Mouse (Mus musculus): ENCODE data around the gene Olfr1420. TPM values are rescaled to one million over a fixed set of nuclear protein-coding genes. Genes with fewer than 3 reads are reported as not detected.

Olfr1420 gene
- polyA plus RNA-seq (2012; rRNA removed), result not detected in 2 replicates

GRCm38 (mm10) chr19:11886265-11886664 lies at the start of gene Olfr1420:
TSS of gene Olfr1420 (plus strand) at chr19:11886565.
- Histone ChIP-seq H3K4me1 (ENCODE audit: control insufficient read depth, insufficient read depth, low read length) (no peaks in the 10 kb centered on the region), H3K27ac (ENCODE audit: control insufficient read depth, insufficient read depth, low read depth, low read length) (no peak within 1 kb of the TSS), H3K36me3 (ENCODE audit: control insufficient read depth, insufficient read depth, low read length) (no peaks in the 10 kb centered on the region), H3K4me3 (ENCODE audit: control insufficient read depth, low read depth, low read length) (no peak within 1 kb of the TSS), H3K27me3 (ENCODE audit: control insufficient read depth, insufficient read depth, low read length) (no peaks in the 10 kb centered on the region)
- TF ChIP-seq POLR2A (IDR thresholded peaks at IDR 0.05; ENCODE audit: control insufficient read depth, low read depth, low read length) (no peak), CTCF (IDR thresholded peaks at IDR 0.05; ENCODE audit: control insufficient read depth, insufficient read depth, insufficient replicate concordance, low read depth, low read length) (no peak)

DNA sequence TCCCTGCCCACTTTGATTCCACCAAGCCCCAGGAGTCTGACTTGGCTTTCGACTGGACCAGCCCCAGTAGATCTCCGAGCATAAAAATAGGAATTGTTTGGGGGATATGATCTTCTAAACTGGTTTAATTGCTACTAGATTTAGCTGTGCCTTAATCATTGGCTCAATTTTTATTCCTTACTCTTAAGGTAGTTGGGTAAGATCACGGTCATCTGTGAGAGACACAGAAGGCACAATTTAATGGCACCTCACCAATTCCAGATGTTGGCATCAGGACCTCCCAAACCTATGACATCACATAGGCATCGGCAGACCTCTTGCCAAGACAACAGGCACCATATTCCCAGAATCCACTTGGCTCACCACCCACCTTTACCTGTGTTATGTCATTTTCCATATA lies 47.2 kb upstream of the Olfr1420 start, which contains the start of gene Olfr1417:
Gene Olfr1417 (minus strand): TSS at position 101 of the 400 bp plus-strand sequence.
- Histone ChIP-seq H3K4me1 (ENCODE audit: control insufficient read depth, insufficient read depth, low read length) (no peaks in the 10 kb centered on the region), H3K27me3 (ENCODE audit: control insufficient read depth, insufficient read depth, low read length) (no peaks in the 10 kb centered on the region), H3K4me3 (ENCODE audit: control insufficient read depth, low read depth, low read length) (no peak within 1 kb of the TSS), H3K27ac (ENCODE audit: control insufficient read depth, insufficient read depth, low read depth, low read length) (no peak within 1 kb of the TSS), H3K36me3 (ENCODE audit: control insufficient read depth, insufficient read depth, low read length) (no peaks in the 10 kb centered on the region)
- TF ChIP-seq POLR2A (IDR thresholded peaks at IDR 0.05; ENCODE audit: control insufficient read depth, low read depth, low read length) (no peak), CTCF (IDR thresholded peaks at IDR 0.05; ENCODE audit: control insufficient read depth, insufficient read depth, insufficient replicate concordance, low read depth, low read length) (no peak)

DNA sequence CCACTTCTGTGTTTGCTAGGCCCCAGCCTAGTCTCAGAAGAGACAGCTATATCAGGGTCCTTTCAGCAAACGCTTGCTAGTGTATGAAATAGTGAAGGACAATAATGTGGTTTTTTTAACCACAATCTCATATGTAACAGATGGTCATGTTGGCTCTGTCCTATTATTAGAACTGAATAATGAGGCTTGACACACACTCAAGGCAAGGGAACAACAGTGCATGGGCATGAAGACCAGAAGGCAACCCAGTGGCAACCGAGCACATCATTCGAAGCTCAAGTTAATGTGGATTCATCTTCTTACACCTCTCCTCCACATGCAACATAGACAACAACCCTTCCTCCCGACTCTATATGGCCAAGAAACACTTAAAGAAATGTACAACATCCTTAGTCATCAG lies 40.0 kb upstream of the Olfr1420 start:
- Histone ChIP-seq H3K4me3 (ENCODE audit: control insufficient read depth, low read depth, low read length) (no peak overlapping the region), H3K27me3 (ENCODE audit: control insufficient read depth, insufficient read depth, low read length) (no peaks in the 10 kb centered on the region), H3K27ac (ENCODE audit: control insufficient read depth, insufficient read depth, low read depth, low read length) (no peak overlapping the region), H3K36me3 (ENCODE audit: control insufficient read depth, insufficient read depth, low read length) (no peaks in the 10 kb centered on the region), H3K4me1 (ENCODE audit: control insufficient read depth, insufficient read depth, low read length) (no peaks in the 10 kb centered on the region)
- TF ChIP-seq CTCF (IDR thresholded peaks at IDR 0.05; ENCODE audit: control insufficient read depth, insufficient read depth, insufficient replicate concordance, low read depth, low read length) (no peak), POLR2A (IDR thresholded peaks at IDR 0.05; ENCODE audit: control insufficient read depth, low read depth, low read length) (no peak)

DNA sequence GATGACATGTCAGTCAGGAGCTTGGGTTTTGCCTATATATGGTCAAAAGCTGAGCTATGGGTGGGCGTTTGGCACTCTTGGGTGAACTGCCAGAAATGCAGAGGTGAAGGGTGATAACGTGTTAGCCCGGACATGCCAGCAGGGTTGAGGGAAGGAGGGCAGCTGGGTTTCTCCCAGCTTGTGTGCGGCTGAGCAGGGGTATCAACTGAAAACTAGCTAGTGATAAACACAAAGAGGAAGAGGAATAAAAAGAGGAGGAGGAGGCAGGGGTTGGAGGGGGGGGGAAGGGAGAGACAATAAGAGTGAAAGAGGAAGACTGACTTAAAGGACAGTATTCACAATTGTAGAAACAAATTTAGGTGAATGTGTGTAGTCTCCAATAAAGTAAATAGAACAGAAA lies 33.7 kb upstream of the Olfr1420 start:
- Histone ChIP-seq H3K4me3 (ENCODE audit: control insufficient read depth, low read depth, low read length) (no peak overlapping the region), H3K36me3 (ENCODE audit: control insufficient read depth, insufficient read depth, low read length) (no peaks in the 10 kb centered on the region), H3K27ac (ENCODE audit: control insufficient read depth, insufficient read depth, low read depth, low read length) (no peak overlapping the region), H3K4me1 (ENCODE audit: control insufficient read depth, insufficient read depth, low read length) (no peaks in the 10 kb centered on the region), H3K27me3 (ENCODE audit: control insufficient read depth, insufficient read depth, low read length) (no peaks in the 10 kb centered on the region)
- TF ChIP-seq CTCF (IDR thresholded peaks at IDR 0.05; ENCODE audit: control insufficient read depth, insufficient read depth, insufficient replicate concordance, low read depth, low read length) (no peak), POLR2A (IDR thresholded peaks at IDR 0.05; ENCODE audit: control insufficient read depth, low read depth, low read length) (no peak)

- TF ChIP-seq CTCF (IDR thresholded peaks at IDR 0.05; ENCODE audit: control insufficient read depth, insufficient read depth, insufficient replicate concordance, low read depth, low read length), result no peak
- TF ChIP-seq POLR2A (IDR thresholded peaks at IDR 0.05; ENCODE audit: control insufficient read depth, low read depth, low read length), result no peak
- H3K36me3 ChIP-seq (ENCODE audit: control insufficient read depth, insufficient read depth, low read length), result no peaks in the 10 kb centered on the region
- H3K4me1 ChIP-seq (ENCODE audit: control insufficient read depth, insufficient read depth, low read length), result no peaks in the 10 kb centered on the region
- no peak overlapping the region for H3K27ac ChIP-seq (ENCODE audit: control insufficient read depth, insufficient read depth, low read depth, low read length)
- no peaks in the 10 kb centered on the region for H3K27me3 ChIP-seq (ENCODE audit: control insufficient read depth, insufficient read depth, low read length)
- H3K4me3 ChIP-seq (ENCODE audit: control insufficient read depth, low read depth, low read length), result no peak overlapping the region
Observed at GRCm38 (mm10) chr19:11854821-11855220, 31.5 kb upstream of the Olfr1420 start.

GRCm38 (mm10) chr19:11856506-11856905 lies 29.9 kb upstream of the Olfr1420 start:
- TF ChIP-seq CTCF (IDR thresholded peaks at IDR 0.05; ENCODE audit: control insufficient read depth, insufficient read depth, insufficient replicate concordance, low read depth, low read length), result no peak
- TF ChIP-seq POLR2A (IDR thresholded peaks at IDR 0.05; ENCODE audit: control insufficient read depth, low read depth, low read length), result no peak
- Histone ChIP-seq H3K27ac (ENCODE audit: control insufficient read depth, insufficient read depth, low read depth, low read length) (no peak overlapping the region), H3K36me3 (ENCODE audit: control insufficient read depth, insufficient read depth, low read length) (no peaks in the 10 kb centered on the region), H3K4me3 (ENCODE audit: control insufficient read depth, low read depth, low read length) (no peak overlapping the region), H3K4me1 (ENCODE audit: control insufficient read depth, insufficient read depth, low read length) (no peaks in the 10 kb centered on the region), H3K27me3 (ENCODE audit: control insufficient read depth, insufficient read depth, low read length) (no peaks in the 10 kb centered on the region)

- no peak within 1 kb of the TSS for H3K4me3 ChIP-seq (ENCODE audit: control insufficient read depth, low read depth, low read length)
- H3K27ac ChIP-seq (ENCODE audit: control insufficient read depth, insufficient read depth, low read depth, low read length), result no peak within 1 kb of the TSS
- H3K36me3 ChIP-seq (ENCODE audit: control insufficient read depth, insufficient read depth, low read length), result no peaks in the 10 kb centered on the region
- TF ChIP-seq CTCF (IDR thresholded peaks at IDR 0.05; ENCODE audit: control insufficient read depth, insufficient read depth, insufficient replicate concordance, low read depth, low read length) (no peak), POLR2A (IDR thresholded peaks at IDR 0.05; ENCODE audit: control insufficient read depth, low read depth, low read length) (no peak)
- no peaks in the 10 kb centered on the region for H3K4me1 ChIP-seq (ENCODE audit: control insufficient read depth, insufficient read depth, low read length)
- no peaks in the 10 kb centered on the region for H3K27me3 ChIP-seq (ENCODE audit: control insufficient read depth, insufficient read depth, low read length)
Observed at GRCm38 (mm10) chr19:11860966-11861365, 25.4 kb upstream of the Olfr1420 start, which contains the start of gene Olfr1418. TSS of gene Olfr1418 (minus strand) at chr19:11861066.

- no peaks in the 10 kb centered on the region for H3K27me3 ChIP-seq (ENCODE audit: control insufficient read depth, insufficient read depth, low read length)
- H3K36me3 ChIP-seq (ENCODE audit: control insufficient read depth, insufficient read depth, low read length), result no peaks in the 10 kb centered on the region
- peaks cover 3% of the 10 kb centered on the region for H3K4me1 ChIP-seq (ENCODE audit: control insufficient read depth, insufficient read depth, low read length)
- no peak overlapping the region for H3K4me3 ChIP-seq (ENCODE audit: control insufficient read depth, low read depth, low read length)
- H3K27ac ChIP-seq (ENCODE audit: control insufficient read depth, insufficient read depth, low read depth, low read length), result no peak overlapping the region
- peak; percentile 6; the same call in 1 of the 2 replicates for TF ChIP-seq CTCF (IDR thresholded peaks at IDR 0.05; ENCODE audit: control insufficient read depth, insufficient read depth, insufficient replicate concordance, low read depth, low read length)
- no peak for TF ChIP-seq POLR2A (IDR thresholded peaks at IDR 0.05; ENCODE audit: control insufficient read depth, low read depth, low read length)
Observed at GRCm38 (mm10) chr19:11867837-11868236, 18.5 kb upstream of the Olfr1420 start.
